Mouse (Mus musculus): ENCODE data around the gene Rusc1.

The Rusc1 gene

DNA sequence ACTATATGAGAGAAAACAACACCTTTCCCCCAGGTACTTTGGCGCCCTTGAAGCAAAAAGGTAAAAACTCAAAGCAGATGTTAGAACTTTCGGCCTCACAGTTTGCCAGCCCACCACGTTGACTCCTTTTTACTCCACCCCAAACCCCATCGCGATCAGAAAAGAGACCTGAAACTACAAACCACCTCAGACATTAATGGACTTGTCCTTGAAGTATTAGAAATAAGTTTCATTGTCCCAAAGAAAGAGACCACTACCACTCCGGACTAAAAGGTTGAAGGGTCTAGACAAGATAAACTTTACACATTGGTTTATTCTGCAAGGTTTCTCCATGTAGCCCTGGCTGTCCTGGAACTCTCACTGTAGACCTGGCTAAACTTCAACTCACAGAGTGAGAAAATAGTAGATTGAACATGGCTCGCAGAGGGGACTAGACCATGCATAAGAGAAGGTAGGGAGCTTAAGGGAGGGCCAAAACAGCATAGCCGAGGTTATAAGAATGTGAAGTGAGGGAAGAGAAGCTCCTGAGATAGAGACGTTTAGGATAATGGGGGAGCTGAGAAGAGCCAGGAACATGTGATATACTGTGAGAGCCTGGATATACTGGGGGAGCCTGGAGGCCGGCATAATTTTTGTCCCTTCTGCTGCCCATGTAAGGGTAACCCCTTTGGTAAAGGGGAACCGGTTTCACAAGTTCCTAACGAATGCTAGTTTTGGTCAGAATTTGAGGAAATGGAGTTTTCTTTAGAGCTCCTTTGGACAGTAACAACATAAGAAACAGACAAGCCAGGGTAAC is 9.6 kb upstream of the Rusc1 start:
- Histone ChIP-seq H3K9me3 (ENCODE audit: low read length) (no peaks in the 10 kb centered on the region), H3K36me3 (ENCODE audit: insufficient read depth, low read length) (peaks cover 33% of the 10 kb centered on the region), H3K4me3 (replicated peaks; ENCODE audit: low read length) (peak overlapping the region; percentile 91), H3K4me1 (replicated peaks; ENCODE audit: low read depth, low read length) (peaks cover 38% of the 10 kb centered on the region), H3K27me3 (ENCODE audit: insufficient read depth, low read length) (no peaks in the 10 kb centered on the region)
- no peak for TF ChIP-seq POU5F1 (IDR thresholded peaks at IDR 0.05; ENCODE audit: borderline replicate concordance, low read length)
- TF ChIP-seq CTCF (conservative IDR thresholded peaks at IDR 0.05; ENCODE audit: low read length): no peak
- TF ChIP-seq NANOG (IDR thresholded peaks at IDR 0.05; ENCODE audit: borderline replicate concordance, low read length): no peak

DNA sequence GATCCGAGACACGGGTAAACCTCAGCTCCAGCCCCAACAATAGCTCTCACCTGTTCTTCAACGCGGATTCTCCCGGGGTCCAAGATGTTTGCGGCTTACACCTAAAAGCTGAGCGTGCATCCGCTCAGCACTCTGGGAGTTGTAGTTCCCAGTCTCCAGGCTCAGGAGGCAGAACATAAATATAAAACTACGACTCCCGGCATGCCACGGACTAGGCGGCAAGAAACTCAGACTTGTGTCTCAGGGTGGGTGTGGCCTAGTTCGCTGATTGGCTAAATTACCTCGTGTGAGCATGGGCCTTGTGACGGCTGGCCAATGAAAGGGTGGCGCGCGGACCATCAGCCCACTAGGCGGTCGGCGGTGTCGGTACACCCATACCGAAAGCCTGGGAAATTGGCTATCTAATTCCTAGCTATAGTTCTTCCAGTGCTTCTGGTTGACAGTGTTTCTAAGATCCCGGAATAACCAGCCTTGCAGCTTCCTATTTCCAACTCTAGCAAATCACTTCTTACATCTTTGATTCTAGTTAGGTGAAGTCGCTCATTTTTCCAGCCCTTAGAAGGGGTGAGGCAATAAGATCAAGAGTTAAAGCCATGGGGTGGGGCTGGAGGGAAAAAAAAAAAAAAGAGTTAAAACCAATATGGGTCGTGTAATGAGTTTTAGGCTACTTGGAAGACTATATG is 8.8 kb upstream of the Rusc1 start, which contains the start of gene Fdps:
TSS of gene Fdps (minus strand) at position 148 of the 683 bp plus-strand sequence.
- Histone ChIP-seq H3K4me3 (replicated peaks; ENCODE audit: low read length) (peak within 1 kb of the TSS; percentile 91), H3K4me1 (replicated peaks; ENCODE audit: low read depth, low read length) (peaks cover 38% of the 10 kb centered on the region), H3K9me3 (ENCODE audit: low read length) (no peaks in the 10 kb centered on the region), H3K27me3 (ENCODE audit: insufficient read depth, low read length) (no peaks in the 10 kb centered on the region), H3K36me3 (ENCODE audit: insufficient read depth, low read length) (peaks cover 40% of the 10 kb centered on the region)
- TF ChIP-seq NANOG (IDR thresholded peaks at IDR 0.05; ENCODE audit: borderline replicate concordance, low read length) (no peak), POU5F1 (IDR thresholded peaks at IDR 0.05; ENCODE audit: borderline replicate concordance, low read length) (no peak), CTCF (conservative IDR thresholded peaks at IDR 0.05; ENCODE audit: low read length) (no peak)

DNA sequence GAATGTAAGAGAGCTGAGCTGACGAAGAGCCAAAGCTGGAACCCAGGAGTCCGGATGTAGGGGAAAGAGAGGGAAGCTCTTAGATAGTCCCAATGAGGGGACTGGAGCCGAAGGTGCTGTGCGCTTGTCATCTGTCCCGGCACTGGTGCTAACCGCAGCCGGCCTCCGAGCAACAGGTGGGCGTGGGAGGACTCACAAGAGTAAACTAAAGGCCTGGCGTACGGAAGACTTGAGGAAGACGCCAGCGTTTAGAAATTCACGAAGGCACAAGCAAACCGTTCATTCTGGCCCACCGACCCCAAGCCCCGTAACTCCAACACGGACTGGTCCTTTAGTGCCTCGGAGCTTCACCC is 8.3 kb upstream of the Rusc1 start:
- Histone ChIP-seq H3K9me3 (ENCODE audit: low read length) (no peaks in the 10 kb centered on the region), H3K36me3 (ENCODE audit: insufficient read depth, low read length) (peaks cover 45% of the 10 kb centered on the region)
- TF ChIP-seq POU5F1 (IDR thresholded peaks at IDR 0.05; ENCODE audit: borderline replicate concordance, low read length) (no peak), CTCF (conservative IDR thresholded peaks at IDR 0.05; ENCODE audit: low read length) (no peak), NANOG (IDR thresholded peaks at IDR 0.05; ENCODE audit: borderline replicate concordance, low read length) (no peak)

DNA sequence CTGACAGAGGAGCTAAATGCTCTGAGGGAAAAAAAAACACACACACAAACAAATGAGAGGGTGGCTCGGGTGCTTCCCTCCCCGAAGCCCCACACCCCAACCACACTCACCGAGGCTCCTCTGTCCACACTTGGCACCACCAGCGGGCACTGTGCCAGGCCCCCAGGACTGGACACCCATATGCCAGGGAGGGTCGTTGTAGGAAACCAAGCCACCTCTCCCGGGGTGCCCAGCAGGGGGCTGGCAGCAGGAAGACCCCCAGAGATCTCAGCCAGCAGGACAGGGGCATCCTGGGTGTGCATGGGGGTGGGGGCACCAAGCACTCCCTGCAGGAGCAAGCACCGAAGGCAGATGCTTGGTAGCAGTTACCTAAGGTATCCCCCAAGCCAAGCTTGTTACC is 7.7 kb upstream of the Rusc1 start, which contains the start of gene Gm43738:
TSS of gene Gm43738 (minus strand) at position 289 of the 400 bp plus-strand sequence.
- TF ChIP-seq CTCF (conservative IDR thresholded peaks at IDR 0.05; ENCODE audit: low read length) (no peak), NANOG (IDR thresholded peaks at IDR 0.05; ENCODE audit: borderline replicate concordance, low read length) (no peak), POU5F1 (IDR thresholded peaks at IDR 0.05; ENCODE audit: borderline replicate concordance, low read length) (no peak)
- H3K4me3 ChIP-seq (replicated peaks; ENCODE audit: low read length): peak within 1 kb of the TSS; percentile 91
- H3K4me1 ChIP-seq (replicated peaks; ENCODE audit: low read depth, low read length): peaks cover 45% of the 10 kb centered on the region

More for the DNA sequence above, 8.3 kb upstream of the Rusc1 start:
- peak overlapping the region; percentile 91 for H3K4me3 ChIP-seq (replicated peaks; ENCODE audit: low read length)
- peaks cover 39% of the 10 kb centered on the region for H3K4me1 ChIP-seq (replicated peaks; ENCODE audit: low read depth, low read length)
- no peaks in the 10 kb centered on the region for H3K27me3 ChIP-seq (ENCODE audit: insufficient read depth, low read length)

DNA sequence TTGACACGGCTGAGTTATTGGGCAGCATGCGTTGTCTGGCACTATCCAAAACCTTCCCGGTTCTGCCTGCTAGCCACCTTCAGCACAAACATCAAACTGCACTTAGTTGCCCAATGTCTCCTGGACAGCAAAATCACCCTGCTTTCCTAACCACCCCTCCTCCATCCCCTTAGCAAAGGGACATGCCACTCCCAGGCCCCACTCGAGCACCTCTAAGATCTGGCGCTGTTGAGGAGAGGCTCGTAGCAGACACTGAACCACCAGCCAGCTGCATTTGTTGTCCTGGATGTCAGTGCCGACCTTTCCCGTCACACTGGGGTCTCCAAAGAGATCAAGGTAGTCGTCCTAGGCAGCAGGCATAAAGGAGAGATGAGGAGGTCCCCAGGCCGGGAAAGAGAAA is 910 bp upstream of the Rusc1 start:
- peaks cover 57% of the 10 kb centered on the region for H3K36me3 ChIP-seq (ENCODE audit: insufficient read depth, low read length)
- no peak overlapping the region for H3K4me3 ChIP-seq (replicated peaks; ENCODE audit: low read length)
- peaks cover 68% of the 10 kb centered on the region for H3K4me1 ChIP-seq (replicated peaks; ENCODE audit: low read depth, low read length)
- H3K27me3 ChIP-seq (ENCODE audit: insufficient read depth, low read length): peaks cover 40% of the 10 kb centered on the region
- H3K9me3 ChIP-seq (ENCODE audit: low read length): no peaks in the 10 kb centered on the region
- TF ChIP-seq CTCF (conservative IDR thresholded peaks at IDR 0.05; ENCODE audit: low read length): no peak
- no peak for TF ChIP-seq POU5F1 (IDR thresholded peaks at IDR 0.05; ENCODE audit: borderline replicate concordance, low read length)
- no peak for TF ChIP-seq NANOG (IDR thresholded peaks at IDR 0.05; ENCODE audit: borderline replicate concordance, low read length)

More for the DNA sequence above, 7.7 kb upstream of the Rusc1 start, which contains the start of gene Gm43738:
- Histone ChIP-seq H3K36me3 (ENCODE audit: insufficient read depth, low read length) (peaks cover 52% of the 10 kb centered on the region), H3K27me3 (ENCODE audit: insufficient read depth, low read length) (no peaks in the 10 kb centered on the region), H3K9me3 (ENCODE audit: low read length) (no peaks in the 10 kb centered on the region)

DNA sequence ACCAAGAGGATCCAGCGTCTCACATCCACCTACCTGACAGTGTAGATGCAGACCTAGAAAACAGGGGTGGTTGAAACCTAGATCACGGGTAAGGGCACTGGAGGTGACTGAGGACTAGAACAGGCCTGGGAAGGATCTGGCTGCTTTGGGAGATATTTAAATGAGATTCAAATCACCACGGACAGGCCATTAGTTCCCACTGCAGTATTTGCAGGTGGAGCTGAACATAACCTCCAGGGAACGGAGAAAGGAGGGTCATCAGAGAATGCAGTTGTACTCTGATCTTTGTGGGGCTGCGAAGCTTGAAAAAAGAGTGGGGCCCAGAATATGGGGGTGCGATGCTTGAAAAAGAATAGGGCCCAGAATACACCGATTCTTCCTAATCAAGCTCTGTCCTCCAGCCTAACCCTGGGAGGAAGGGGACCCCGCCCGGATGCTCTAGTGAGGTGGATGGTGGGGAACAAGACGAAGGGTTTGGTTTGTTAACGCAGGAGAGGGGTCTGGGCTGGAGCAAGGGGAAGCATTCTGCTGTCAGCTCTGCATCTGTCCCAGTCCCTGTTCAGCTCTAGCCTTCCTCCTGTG is 511 bp downstream of the Rusc1 start:
- H3K9me3 ChIP-seq (ENCODE audit: low read length): no peaks in the 10 kb centered on the region
- peaks cover 53% of the 10 kb centered on the region for H3K27me3 ChIP-seq (ENCODE audit: insufficient read depth, low read length)
- no peak for TF ChIP-seq NANOG (IDR thresholded peaks at IDR 0.05; ENCODE audit: borderline replicate concordance, low read length)
- no peak for TF ChIP-seq POU5F1 (IDR thresholded peaks at IDR 0.05; ENCODE audit: borderline replicate concordance, low read length)
- TF ChIP-seq CTCF (conservative IDR thresholded peaks at IDR 0.05; ENCODE audit: low read length): no peak
- H3K4me3 ChIP-seq (replicated peaks; ENCODE audit: low read length): peak overlapping the region; percentile 90
- H3K36me3 ChIP-seq (ENCODE audit: insufficient read depth, low read length): peaks cover 45% of the 10 kb centered on the region
- H3K4me1 ChIP-seq (replicated peaks; ENCODE audit: low read depth, low read length): peaks cover 81% of the 10 kb centered on the region

DNA sequence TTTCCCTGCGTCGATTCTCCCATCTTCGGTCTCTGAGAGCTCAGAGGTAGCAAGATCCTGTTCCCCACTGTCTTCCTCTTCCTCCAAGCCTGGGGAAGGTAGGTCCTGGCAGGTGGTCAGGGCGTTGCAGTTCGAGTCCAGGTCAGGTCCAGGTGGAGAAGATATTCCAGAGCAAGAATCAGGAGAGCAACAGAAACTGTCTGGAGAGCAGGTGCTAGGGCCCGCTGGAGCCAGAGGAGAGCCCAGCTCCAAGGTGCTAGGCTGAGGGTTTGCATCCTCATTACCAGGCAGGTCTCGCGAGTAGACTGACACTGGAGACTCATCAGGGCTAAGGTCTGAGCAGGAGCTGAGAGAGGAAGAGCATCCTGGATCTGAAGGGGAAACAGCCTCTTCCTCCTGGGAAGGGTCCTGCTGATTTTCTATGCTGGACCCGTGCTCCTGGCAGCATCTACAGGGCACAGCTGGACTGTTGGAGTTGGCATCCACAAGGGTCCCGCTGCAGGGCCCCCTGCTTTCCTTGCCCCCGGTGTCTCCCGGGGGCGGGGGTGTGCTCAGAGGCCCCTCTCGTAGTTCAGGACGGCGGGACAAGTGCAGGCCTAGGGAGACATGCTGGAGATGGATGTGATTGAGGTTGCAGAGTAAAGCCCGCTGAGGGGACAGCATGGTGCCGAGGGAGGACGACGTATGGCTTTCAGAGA is 1.2 kb downstream of the Rusc1 start:
- Histone ChIP-seq H3K9me3 (ENCODE audit: low read length) (no peaks in the 10 kb centered on the region), H3K27me3 (ENCODE audit: insufficient read depth, low read length) (peaks cover 53% of the 10 kb centered on the region), H3K36me3 (ENCODE audit: insufficient read depth, low read length) (peaks cover 39% of the 10 kb centered on the region), H3K4me3 (replicated peaks; ENCODE audit: low read length) (peak overlapping the region; percentile 90), H3K4me1 (replicated peaks; ENCODE audit: low read depth, low read length) (peaks cover 86% of the 10 kb centered on the region)
- TF ChIP-seq POU5F1 (IDR thresholded peaks at IDR 0.05; ENCODE audit: borderline replicate concordance, low read length) (no peak), CTCF (conservative IDR thresholded peaks at IDR 0.05; ENCODE audit: low read length) (no peak), NANOG (IDR thresholded peaks at IDR 0.05; ENCODE audit: borderline replicate concordance, low read length) (no peak)

Data from E14TG2a.4 (cell line).